Mouse (Mus musculus) heart, postnatal 0 days (tissue): ENCODE measurements around the gene Slc22a8. TPM values are rescaled to one million over a fixed set of nuclear protein-coding genes. Genes with fewer than 3 reads are reported as not detected.

Source experiments
- ATAC-seq: fragments of 200-750 bp; cut with Nextera tagmentation; 2 replicates; pipeline ENCODE4 v1.8.0; 2017; ENCODE audit warnings: low read depth, moderate number of reproducible peaks, moderate library complexity; ENCODE audit not compliant: insufficient read depth
- DNase-seq: peaks from one replicate; pipeline ENCODE4 v3.0.0-alpha.2; 2016; ENCODE audit warnings: low spot score
- H3K27ac ChIP-seq: fragments of 300-500 bp; sonication (generic); 2 replicates; pipeline ENCODE4 v1.5.1; 2014; ENCODE audit warnings: low read depth, mild to moderate bottlenecking
- H3K27me3 ChIP-seq: fragments of 300-500 bp; sonication (generic); 2 replicates; pipeline ENCODE4 v1.6.1; 2014; ENCODE audit warnings: low read length, mixed read lengths; ENCODE audit not compliant: control insufficient read depth, insufficient read depth
- H3K36me3 ChIP-seq: fragments of 300-500 bp; sonication (generic); replicated peaks from 2 replicates; pipeline ENCODE4 v1.6.1; 2014; ENCODE audit warnings: low read length, mixed read lengths; ENCODE audit not compliant: control insufficient read depth, insufficient read depth
- H3K4me1 ChIP-seq: fragments of 300-500 bp; sonication (generic); 2 replicates; pipeline ENCODE4 v1.6.1; 2014; ENCODE audit warnings: antibody characterized with exemption; ENCODE audit not compliant: control insufficient read depth, insufficient read depth
- H3K4me2 ChIP-seq: fragments of 300-500 bp; sonication (generic); 2 replicates; pipeline ENCODE4 v1.6.1; 2014; ENCODE audit warnings: low read depth, mild to moderate bottlenecking, low read length, moderate library complexity
- H3K4me3 ChIP-seq: fragments of 300-500 bp; sonication (generic); 2 replicates; pipeline ENCODE4 v1.5.1; 2014; ENCODE audit warnings: low read depth, low read length
- H3K9ac ChIP-seq: fragments of 300-500 bp; sonication (generic); replicated peaks from 2 replicates; pipeline ENCODE4 v1.6.1; 2014; ENCODE audit warnings: low read depth, low read length, mixed read lengths
- H3K9me3 ChIP-seq: fragments of 300-500 bp; sonication (generic); replicated peaks from 2 replicates; pipeline ENCODE4 v1.6.1; 2016; ENCODE audit warnings: low read length; ENCODE audit not compliant: control insufficient read depth
- CTCF ChIP-seq: IDR thresholded peaks from 2 replicates; pipeline ENCODE4 v1.5.1; 2016; ENCODE audit warnings: antibody characterized with exemption, control low read depth, low read depth
- EP300 ChIP-seq: IDR thresholded peaks from 2 replicates; pipeline ENCODE4 v1.6.1; 2016; ENCODE audit warnings: antibody characterized with exemption, low read depth
- WGBS: fragments of 180-500 bp; shearing (Covaris S2); extraction: QIAGEN DNeasy Blood & Tissue Kit; methylation state at CpG from one replicate; pipeline ENCODE4 v1.1.7; 2014; 5-methylcytosine and 5-hydroxymethylcytosine counted together
- polyA plus RNA-seq: library from polyadenylated mRNA; unstranded; fragments of >200 nt; fragmentation: Nextera tagmentation; extraction: Ambion mirVana; gene quantifications from 2 replicates; pipeline ENCODE4 v1.2.1, GENCODE M21; 2015
- total RNA-seq: library from RNA; depleted of rRNA; stranded (reverse); fragments of >200 nt; gene quantifications from 2 replicates; pipeline ENCODE4 v1.2.3, GENCODE M21; 2014; ENCODE audit warnings: low replicate concordance

The Slc22a8 gene
- total and polyA plus RNA-seq, 2 experiments from 2014 or later, result 0.05 TPM; not detected in 1

- H3K27ac ChIP-seq, result no peak overlapping the region
- no peak overlapping the region for H3K4me2 ChIP-seq
- H3K36me3 ChIP-seq, result no peaks in the 10 kb centered on the region
- no peaks in the 10 kb centered on the region for H3K4me1 ChIP-seq
- no peaks in the 10 kb centered on the region for H3K9me3 ChIP-seq
- 61% methylated on average over 1 of the region's 1 CpGs for WGBS
- no peak overlapping the region for H3K9ac ChIP-seq
- TF ChIP-seq EP300 (no peak), CTCF (no peak)
- H3K4me3 ChIP-seq, result no peak overlapping the region
- DNase-seq, result no peak
- no peaks in the 10 kb centered on the region for H3K27me3 ChIP-seq
- no peak for ATAC-seq
Measured at GRCm38 (mm10) chr19:8587315-8587714, 3.7 kb upstream of the Slc22a8 start.

GRCm38 (mm10) chr19:8592155-8592554, 1.1 kb downstream of the Slc22a8 start:
- ATAC-seq (no peak), DNase-seq (no peak)
- no peaks in the 10 kb centered on the region for H3K9me3 ChIP-seq
- no peaks in the 10 kb centered on the region for H3K4me1 ChIP-seq
- no peak overlapping the region; the same call in 1 of the 2 replicates for H3K27ac ChIP-seq
- 51% methylated on average over 2 of the region's 2 CpGs for WGBS
- no peaks in the 10 kb centered on the region for H3K36me3 ChIP-seq
- no peaks in the 10 kb centered on the region for H3K27me3 ChIP-seq
- no peak overlapping the region for H3K9ac ChIP-seq
- TF ChIP-seq CTCF (no peak), EP300 (no peak)
- no peak overlapping the region for H3K4me3 ChIP-seq
- H3K4me2 ChIP-seq, result no peak overlapping the region

GRCm38 (mm10) chr19:8592873-8593408, 1.9 kb downstream of the Slc22a8 start:
- H3K4me3 ChIP-seq, result no peak overlapping the region
- no peaks in the 10 kb centered on the region for H3K27me3 ChIP-seq
- no peak for DNase-seq
- TF ChIP-seq EP300 (no peak), CTCF (no peak)
- no peaks in the 10 kb centered on the region for H3K9me3 ChIP-seq
- no peak overlapping the region for H3K4me2 ChIP-seq
- 54% methylated on average over 6 of the region's 6 CpGs for WGBS
- ATAC-seq, result no peak
- no peak overlapping the region; the same call in 1 of the 2 replicates for H3K27ac ChIP-seq
- H3K36me3 ChIP-seq, result no peaks in the 10 kb centered on the region
- no peaks in the 10 kb centered on the region for H3K4me1 ChIP-seq
- H3K9ac ChIP-seq, result no peak overlapping the region

GRCm38 (mm10) chr19:8593833-8594232, 2.8 kb downstream of the Slc22a8 start:
- H3K4me3 ChIP-seq, result no peak overlapping the region
- H3K27ac ChIP-seq, result no peak overlapping the region
- H3K9me3 ChIP-seq, result no peaks in the 10 kb centered on the region
- H3K27me3 ChIP-seq, result no peaks in the 10 kb centered on the region
- TF ChIP-seq EP300 (no peak), CTCF (no peak)
- DNase-seq (no peak), ATAC-seq (no peak)
- no peaks in the 10 kb centered on the region for H3K36me3 ChIP-seq
- H3K4me1 ChIP-seq, result no peaks in the 10 kb centered on the region
- no peak overlapping the region for H3K4me2 ChIP-seq
- 77% methylated on average over 11 of the region's 11 CpGs for WGBS
- H3K9ac ChIP-seq, result no peak overlapping the region

- 9% methylated on average over 1 of the region's 1 CpGs for WGBS
- Histone ChIP-seq H3K27me3 (no peaks in the 10 kb centered on the region), H3K9ac (no peak overlapping the region), H3K4me3 (no peak overlapping the region), H3K4me1 (no peaks in the 10 kb centered on the region), H3K4me2 (no peak overlapping the region), H3K27ac (no peak overlapping the region), H3K9me3 (no peaks in the 10 kb centered on the region), H3K36me3 (no peaks in the 10 kb centered on the region)
- ATAC-seq (no peak), DNase-seq (no peak)
- TF ChIP-seq EP300 (no peak), CTCF (no peak)
Measured at GRCm38 (mm10) chr19:8594518-8594917, 3.5 kb downstream of the Slc22a8 start.

- 79% methylated on average over 4 of the region's 4 CpGs for WGBS
- Histone ChIP-seq H3K27me3 (no peaks in the 10 kb centered on the region), H3K4me3 (no peak overlapping the region), H3K36me3 (no peaks in the 10 kb centered on the region), H3K9ac (no peak overlapping the region), H3K4me1 (peaks cover 7% of the 10 kb centered on the region), H3K4me2 (no peak overlapping the region), H3K27ac (no peak overlapping the region), H3K9me3 (no peaks in the 10 kb centered on the region)
- no peak for ATAC-seq
- TF ChIP-seq CTCF, result no peak
- TF ChIP-seq EP300, result no peak
- DNase-seq, result no peak
Measured at GRCm38 (mm10) chr19:8597269-8597668, 6.2 kb downstream of the Slc22a8 start.
